Mouse (Mus musculus) adrenal gland, postnatal 4 days (tissue): ENCODE measurements around the gene Adcy5. TPM values are rescaled to one million over a fixed set of nuclear protein-coding genes. Genes with fewer than 3 reads are reported as not detected.

Source experiments
- DNase-seq, 2 experiments: peaks; one replicate each; pipeline ENCODE4 v3.0.0; 2021 to 2022; ENCODE audit warnings: low spot score in 2 of 2, mixed read lengths in 2 of 2
- total RNA-seq, 2 experiments: library from RNA; stranded (reverse); gene quantifications; 2 replicates each; pipeline ENCODE4 v1.2.3; 2021

The Adcy5 gene
- total RNA-seq, 2 experiments from 2014 or later, result 11.7 to 12.1 TPM

DNA sequence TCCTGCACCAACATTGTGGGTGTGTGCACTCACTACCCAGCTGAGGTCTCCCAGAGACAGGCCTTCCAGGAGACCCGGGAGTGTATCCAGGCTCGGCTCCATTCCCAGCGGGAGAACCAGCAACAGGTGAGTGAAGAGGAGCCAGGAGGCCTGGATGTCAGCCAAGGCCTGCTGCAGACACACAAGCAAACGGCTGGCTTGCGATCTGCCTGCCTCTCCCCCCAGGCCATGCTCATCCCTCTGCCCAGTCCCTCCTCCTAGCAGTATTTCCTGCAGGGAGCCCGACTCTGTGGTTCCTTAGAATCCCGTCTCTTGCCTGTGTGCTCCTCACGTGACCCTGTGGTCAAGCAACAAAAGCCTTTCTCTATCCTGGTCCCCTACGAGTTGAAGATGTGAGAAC lies 94.1 kb downstream of the Adcy5 start:
- DNase-seq, result no peak

DNA sequence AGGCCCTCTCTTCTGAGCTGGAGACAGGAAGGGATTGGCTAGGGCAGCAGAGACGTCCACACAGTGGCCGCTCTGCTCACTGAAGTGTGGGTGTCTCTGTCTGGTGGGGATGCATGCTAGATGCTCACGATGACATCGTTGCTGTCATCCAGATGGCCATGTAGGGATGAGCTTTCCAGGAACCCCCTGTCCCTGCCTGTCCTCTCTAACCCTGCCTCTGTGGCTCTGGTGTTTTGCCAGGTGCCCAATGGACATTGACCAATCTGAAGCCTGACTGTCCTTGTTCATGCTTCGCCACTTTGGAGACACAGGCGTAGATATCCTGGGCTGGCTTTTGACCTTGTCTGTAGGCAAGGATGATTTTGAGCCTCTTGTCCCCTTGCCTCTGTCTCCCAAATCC lies 95.1 kb downstream of the Adcy5 start:
- DNase-seq, result no peak

DNA sequence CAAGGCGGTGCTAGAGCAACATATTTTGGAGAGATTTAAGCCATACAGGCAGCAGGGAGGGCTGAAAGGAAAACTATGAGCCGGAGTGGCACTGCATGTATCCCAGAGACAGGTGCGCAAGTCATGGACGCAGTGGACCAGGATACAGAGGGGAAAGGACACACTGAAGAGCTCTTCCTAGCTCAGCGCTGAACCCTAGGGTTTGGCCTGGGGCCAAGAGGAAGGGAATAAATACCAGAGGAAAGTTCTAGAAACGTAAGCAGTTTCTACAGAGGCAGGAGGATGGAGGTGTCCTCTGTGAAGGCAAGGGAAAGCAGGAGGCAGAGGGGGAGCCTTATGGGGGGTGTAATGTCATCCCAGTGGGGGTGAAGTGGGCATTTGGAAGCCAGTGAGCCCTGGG lies 97.0 kb downstream of the Adcy5 start:
- no peak for DNase-seq

DNA sequence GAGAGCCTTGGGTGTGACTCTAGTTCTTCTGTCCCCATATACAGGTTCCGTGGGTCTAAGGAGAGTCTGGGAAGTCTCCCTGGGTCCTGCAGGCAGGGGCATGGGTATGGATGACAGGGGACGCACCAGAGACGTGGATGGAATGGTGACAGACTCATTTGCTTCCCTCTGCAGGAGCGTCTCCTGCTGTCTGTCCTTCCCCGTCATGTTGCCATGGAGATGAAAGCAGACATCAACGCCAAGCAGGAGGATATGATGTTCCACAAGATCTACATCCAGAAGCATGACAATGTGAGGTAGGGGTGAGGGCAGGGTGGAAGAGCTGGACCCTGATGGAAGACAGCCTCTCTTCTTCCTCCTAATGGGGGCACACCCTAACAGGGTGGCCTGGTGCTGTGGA lies 98.3 kb downstream of the Adcy5 start:
- DNase-seq, result no peak

DNA sequence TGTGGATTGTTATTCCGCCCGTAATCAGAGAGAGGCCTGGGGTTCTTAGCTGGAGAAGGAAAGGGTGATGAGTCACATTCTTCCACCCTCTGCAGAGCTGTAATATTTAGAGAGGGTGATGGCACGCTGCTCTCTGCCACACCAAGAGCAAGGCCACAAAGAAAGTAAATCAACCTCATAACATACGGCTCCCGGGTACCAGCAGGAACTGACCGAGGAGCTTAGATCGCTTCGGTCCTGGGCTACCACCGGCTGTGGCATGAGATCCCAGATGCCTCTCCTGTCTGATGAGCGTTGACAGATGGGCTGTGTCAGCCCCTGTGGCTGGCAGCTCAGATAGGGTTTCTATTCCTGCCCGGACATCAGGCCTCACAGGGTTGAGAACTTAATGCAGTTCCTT lies 101.3 kb downstream of the Adcy5 start:
- DNase-seq, result no peak

DNA sequence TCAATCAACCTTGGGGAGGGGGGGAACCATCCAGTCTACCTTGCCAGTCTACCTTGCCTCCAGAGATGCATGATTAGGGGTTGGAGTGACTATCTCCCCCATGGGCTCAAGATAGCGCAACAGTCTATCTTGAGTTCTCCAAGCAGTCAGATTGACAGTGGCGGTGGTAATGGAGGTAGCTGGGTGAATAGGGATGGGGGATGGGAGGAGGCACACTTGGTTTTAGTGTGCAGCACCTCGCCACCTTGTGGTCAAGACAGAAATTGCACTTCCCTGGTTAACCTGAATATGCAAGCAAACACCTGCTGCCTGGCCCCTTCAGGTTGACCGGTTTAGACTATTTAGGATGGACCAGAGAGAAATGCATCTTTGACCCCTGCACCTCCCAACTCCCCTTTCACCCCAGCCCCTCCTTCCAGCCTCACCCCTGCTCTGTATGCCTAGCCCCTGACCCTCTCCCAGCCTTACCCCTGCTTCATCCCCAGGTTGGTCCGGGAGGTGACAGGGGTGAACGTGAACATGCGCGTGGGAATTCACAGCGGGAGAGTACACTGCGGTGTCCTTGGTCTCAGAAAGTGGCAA lies 115.8 kb downstream of the Adcy5 start:
- peak; percentile 46 to 64 for DNase-seq

DNA sequence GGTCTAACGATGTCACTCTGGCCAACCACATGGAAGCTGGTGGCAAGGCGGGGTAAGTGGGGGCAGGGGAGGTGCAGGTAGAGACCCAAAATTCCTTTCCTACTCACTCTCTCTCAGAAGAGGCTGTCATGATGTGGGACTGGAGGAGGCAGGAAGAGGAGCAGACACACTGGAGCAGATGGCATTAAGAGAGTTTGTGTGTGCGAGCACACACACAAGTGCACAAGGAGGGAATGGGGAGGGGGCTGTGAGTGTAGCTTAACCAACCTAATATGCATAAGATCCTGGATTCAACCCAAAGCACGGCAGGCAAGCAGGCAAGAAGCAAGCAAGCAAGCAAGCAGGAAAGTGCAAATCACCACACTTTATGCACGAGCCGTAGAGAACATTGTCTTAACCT lies 116.3 kb downstream of the Adcy5 start:
- DNase-seq, result no peak

DNA sequence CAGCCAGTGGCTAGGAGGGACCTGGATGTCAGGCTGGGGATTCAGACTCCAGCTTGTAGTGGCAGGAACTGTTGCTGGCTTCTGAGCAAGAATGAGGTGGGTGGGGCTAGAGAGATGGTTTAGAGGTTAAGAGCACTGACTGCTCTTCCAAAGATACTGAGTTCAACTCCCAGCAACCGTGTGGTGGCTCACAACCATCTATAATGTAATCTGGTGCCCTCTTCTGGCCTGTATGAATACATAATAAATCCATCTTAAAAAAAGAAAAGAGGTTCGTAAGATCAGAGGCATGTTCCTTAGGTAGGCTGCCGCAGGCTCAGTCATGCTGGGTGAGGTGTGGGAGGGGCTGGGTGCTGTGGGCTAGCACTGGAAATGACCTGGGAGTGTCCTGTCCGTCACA lies 116.9 kb downstream of the Adcy5 start:
- DNase-seq, result no peak

DNA sequence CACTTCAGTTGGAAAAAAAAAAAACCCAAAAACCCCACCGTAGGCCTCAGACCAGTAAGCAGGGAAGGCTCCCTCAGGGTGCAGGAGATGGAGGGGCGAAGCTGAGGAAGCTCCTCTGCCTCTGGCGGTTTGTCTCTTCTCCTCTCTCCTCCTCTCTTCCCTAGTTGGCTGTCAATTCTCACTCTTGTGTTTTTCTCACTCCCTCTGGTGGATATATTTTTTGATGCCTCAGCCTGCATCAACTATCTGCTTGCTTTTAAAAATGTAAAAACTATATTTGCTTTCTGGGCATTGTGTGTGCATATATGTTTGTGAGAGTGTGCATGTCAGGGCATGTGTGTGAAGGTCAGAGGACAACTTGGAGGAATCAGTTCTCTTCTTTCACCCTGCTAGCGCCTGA lies 117.7 kb downstream of the Adcy5 start:
- no peak for DNase-seq

DNA sequence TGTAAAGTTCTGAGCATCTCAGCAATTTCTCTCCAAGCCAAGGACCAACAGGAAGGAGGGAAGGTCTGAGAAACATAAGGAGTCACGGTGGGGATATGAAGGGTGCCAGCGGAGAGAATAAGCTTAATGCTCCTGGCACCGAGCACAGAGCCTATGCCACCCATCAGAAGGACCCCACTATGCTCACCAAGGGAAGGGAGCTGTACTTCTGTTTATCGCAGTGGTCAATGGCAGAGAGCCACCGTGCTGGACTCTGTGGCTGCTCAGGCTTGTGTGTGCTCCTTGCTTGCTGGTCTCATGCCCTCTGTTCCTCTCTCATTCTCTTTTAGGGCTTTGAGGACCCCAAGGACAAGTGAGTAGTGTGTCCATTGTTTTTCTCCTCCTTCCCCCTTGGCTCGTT lies 123.5 kb downstream of the Adcy5 start:
- no peak for DNase-seq

DNA sequence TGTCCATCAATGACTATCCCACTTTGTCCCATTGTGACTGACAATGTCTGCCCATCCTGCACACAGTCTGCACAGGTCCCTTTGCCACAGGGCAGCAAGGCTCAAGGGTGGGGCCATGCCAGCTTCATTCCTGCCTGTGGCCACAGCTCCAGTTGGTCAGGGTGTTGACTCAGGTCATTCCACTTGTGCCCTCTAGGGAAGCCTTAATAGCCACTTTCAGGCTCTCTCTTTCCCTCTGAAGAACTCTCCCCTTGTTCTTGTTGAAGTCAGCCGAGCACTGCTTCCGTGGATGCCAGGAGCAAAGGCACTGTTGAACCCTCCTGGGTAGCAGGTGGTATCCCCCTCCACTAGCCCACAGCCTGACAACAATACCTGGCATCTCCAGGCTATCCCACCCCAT lies 127.8 kb downstream of the Adcy5 start:
- DNase-seq, result no peak

DNA sequence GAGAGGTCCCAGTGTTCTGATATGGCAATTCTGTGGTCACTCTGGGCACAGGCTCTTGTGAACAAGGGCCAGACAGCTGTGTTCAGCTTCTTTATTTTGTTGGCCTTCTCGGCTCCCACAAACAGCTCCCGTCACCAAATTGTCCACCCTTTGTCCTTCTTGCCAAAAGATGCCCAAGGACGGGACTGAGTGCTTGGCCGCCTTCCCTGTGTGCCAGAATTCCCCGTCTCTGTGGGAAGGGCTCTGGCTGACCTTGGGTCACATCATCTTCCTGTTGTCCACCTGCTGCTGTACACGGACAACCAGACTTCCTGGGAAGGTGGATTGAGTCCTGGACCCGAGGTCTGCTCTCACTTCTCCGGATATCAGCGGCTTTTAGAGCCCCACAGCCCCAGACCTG lies 131.1 kb downstream of the Adcy5 start:
- no peak for DNase-seq

DNA sequence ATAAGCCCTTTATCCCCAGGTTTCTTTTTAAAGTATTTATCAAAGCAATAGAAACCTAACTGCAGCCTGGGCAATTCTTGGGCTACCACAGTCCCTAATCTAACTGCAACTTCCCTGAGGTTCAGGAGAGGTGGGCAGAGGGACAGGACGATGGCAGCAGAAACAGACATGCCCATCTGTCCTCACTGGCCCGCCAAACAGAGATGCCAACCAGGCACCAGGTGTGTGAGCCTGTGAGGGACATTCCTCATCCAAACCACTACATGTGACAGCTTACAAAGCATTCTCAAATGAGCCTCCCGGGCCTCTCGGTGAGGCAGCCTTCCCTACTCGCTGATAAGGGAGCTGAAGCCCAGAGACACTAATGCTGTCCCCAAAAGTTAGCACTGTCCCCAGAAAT lies 132.6 kb downstream of the Adcy5 start:
- no peak for DNase-seq

DNA sequence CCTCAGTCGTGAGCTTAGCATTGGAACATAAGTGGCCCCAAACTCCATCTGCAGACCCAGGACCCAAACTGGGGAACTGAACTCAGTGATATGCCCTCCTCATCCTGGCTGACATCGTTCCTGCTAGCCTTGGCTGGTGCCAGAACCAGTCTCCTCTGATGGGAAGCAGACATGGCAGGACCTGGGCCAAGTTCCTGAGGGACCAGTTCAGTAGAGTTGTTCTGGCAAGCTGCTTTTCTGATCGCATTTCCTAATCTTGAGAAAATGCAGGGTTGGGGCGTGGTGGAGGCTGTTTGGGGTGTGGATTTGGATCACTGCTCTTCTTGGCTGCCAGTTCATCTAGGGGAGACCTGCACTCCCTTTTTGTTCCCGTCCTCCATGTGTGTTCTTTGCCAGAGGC lies 143.1 kb downstream of the Adcy5 start:
- no peak for DNase-seq

DNA sequence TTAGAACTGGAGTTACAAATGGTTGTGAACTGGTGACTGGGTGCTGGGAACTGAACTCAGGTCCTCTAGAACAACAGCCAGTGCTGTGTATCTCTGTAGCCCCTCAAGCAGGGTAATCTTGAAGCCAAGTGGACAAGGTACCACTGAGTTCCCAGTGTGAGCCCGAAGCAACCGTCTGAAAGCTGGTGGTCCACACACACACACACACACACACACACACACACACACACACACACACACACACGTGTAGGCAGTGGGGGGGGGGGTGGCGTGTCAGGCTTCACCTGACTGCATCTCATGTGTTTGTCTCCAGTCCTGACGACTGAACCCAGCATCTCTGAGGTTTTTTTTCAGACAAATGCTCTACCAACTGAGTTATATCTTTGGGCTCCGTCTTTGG lies 145.5 kb downstream of the Adcy5 start:
- no peak for DNase-seq

DNA sequence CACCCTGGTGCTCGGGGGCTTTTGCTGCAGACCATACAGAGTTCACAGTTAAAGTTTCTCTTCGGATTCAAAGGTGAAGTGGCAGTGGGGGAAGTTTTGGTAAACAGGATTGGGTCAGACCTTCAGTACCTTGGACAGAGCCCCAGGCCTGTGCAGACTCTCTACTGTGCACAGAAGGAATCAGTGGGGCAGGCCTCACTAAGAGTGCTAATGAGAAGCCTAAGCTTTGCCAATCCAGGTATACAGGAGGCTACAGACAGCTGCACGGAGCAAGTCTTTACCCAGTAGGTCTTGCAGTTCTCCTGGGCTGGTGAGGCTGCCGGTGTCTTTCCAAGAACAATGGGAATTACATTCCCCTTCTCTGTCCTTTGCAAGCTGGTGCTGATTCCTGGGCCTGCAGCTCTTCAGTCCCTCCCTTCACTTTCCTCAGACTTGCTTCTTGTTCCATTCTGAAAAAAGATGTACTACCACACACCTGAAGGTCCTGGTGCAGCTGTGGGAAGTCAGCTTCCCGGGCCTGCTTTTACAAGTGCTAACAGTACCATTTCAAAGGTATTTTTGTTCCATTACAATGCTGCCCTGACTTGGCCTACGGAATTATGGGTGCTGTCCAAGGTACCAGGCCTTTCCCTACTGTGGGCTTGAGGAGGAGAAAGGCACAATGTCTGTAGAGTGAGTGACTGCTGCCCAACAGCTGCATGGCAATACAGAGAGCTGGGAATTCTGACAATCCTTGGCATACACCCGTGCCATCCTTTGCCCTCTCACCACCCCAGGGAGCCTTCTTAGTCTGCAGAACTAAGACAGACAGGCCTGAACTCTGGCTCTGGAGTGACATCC lies 148.0 kb downstream of the Adcy5 start:
- DNase-seq, result no peak

DNA sequence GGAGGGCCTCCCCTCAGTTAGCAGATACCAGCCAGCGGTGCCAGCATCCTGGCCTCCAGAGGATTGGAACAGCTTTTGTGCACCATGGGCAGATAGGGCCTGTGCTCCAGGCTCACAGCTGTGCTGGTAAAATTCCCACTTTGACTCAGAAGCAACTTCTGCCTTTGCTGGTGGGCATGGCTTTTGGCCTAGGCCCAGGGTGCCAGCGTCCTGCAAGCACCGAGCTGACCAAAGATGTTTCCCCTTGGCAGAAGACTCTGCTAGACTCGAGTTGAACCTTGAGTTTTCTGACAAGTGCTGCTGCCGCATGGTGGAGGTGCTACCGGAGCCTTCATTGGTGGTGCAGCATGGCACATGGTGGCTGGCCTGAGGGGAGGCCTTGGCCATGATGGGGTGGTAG lies 149.0 kb downstream of the Adcy5 start:
- DNase-seq, result no peak

DNA sequence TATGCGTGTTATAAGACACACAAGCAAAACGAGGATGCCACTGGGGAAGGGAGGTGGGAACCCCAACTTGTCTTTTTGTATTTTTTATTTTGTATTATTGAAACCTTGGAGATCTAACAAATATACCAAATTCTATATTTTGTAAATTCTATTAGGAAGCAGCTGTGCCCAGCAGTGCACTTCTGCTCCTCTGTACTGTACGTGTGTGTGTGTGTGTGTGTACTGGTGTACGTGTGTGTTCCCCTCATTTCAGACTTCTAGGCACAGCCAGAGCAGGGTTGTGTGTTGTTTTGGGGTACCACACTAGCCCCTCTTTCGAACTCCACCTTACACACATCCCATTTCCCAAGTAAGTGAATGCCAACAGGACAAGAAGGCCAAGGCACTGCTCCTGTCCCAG lies 149.7 kb downstream of the Adcy5 start:
- no peak for DNase-seq

DNA sequence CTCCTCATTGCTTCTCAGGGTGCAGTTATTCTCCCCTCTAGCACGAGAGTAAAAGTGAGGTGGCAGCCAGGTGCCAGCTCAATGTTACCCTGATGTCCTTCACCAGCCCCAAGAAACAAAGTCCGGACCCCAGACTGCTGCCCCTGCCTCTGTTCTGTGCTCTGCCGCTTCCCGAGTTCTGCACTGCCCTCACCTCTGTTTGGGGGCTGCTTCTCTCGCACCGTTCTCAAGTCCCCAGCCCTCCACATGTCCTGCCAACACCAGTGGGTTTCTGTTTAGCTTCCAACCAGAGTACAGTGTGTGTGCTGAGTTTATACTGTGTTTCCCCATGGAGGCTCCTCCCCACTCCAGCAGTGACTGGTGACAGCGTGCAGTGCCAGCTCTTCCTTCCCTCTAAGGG lies 150.5 kb downstream of the Adcy5 start:
- DNase-seq, result no peak

DNA sequence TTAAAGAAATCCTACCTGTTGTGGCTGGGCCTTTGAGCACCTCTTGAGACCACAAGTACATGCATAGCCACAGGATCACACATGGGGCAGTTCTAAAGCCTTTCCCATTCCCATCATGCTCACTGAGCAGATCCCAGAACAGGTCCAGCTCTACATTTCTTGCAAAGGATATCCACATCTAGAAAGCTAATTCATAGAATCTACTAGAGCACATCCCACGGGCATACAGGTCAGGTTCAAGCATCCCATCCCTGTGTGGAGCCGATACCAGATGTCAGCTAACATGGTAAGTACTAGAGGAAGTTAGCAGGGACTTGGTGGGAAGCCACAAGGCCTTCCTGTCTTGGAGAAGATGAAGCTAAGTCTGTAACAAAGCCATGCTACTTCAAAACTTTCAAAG lies 152.0 kb downstream of the Adcy5 start:
- no peak for DNase-seq

DNA sequence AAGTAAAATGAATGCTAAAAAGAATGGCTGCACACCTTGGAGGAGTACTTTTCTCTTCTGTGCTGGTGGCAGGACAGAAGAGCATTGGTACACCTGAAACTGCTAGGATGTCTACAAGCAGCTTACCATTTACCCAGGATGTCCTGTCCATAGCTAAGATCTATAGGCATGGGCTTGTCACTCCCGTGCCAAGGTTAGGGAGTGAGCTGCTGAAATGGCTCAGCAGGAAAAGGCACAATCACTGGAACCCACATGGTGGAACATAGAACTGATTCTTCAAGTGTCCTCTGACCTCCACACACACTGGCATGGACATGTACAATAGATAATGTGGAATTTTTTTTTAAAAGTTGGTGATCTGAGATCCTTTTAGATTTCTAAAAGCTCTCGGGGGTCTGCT lies 152.7 kb downstream of the Adcy5 start:
- no peak for DNase-seq

DNA sequence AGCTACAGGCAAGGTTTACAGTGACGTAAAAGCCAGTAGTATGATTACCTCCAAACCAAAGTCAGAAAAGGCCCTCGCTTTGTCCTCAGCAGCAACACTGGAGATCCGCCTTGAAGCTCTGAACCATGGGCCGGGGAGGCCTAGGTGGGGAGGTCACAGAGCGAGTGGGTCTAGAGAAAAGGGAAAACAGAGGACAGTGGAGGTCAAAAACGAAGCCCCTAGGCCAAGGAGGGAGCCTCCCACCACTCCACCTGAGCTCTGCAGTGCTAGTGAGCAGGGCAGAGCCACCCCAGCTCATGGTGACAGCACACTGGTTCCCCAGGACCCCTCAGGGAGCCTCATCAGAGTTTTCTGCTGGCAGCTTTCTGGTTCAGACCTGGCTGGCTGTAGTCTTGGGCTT lies 153.3 kb downstream of the Adcy5 start:
- no peak for DNase-seq

DNA sequence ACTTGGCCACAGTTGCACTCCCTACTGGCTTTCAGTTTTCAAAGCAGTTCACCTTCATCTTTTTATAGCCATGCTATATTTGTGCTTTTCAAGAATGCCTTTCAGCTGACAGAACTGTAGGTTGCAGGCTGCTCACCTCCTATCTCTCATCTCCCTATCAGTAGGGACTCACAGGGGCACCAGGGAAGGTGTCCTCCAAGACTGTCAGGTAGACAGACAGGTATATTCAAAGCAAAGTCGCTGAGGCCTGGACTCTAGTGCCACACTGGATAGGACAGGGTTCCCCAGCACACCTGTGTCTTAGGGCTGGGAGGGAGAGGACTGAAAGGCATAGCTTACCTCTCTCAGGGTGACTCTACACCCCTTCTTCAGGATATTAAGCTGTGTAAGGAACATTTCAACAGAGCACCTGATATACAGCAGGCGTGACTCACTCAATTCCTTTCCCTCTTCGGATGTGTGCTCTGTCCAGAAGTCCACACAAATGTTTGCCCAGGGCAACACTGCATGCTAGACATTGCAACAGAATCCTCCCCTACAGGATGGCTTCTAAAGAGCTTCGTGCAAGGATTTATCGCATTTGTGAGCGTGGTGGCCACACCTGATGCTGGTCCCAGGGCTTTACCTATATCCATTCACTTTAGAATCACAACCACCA lies 153.9 kb downstream of the Adcy5 start:
- DNase-seq, result no peak
